In the genomic region with DNA sequence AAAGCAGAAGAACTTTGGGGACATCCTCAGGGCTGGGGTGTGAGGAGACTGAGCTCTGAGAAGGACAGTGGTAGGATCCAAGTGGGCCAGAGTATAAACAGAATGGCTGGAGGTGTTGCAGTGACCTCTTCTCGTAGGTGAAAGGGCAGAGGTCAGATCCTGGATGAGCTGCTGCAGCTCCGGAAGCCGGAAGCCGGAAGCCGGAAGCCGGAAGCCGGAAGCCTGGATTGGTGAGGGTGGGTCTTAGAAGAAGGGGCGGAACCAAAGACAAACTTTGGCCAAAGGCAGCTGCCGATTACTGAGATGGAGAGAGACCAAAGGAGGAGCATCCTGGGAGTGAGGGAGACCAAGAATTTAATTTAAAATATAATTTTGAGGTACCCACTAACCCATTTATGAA, we compare ENCODE assay signal across 15 mouse cellular contexts.
"Had no signal": no experiment of that assay in that cellular context is flagged by ENCODE, and none has a peak within 500 bp of the region (broad histone marks: within the 10 kb centered on the region; RNA-seq: fewer than 3 reads in every experiment).

No protein-coding gene starts in this region.

- H3K4me1 ChIP-seq: kidney, embryonic 15.5 days; liver, embryonic 13.5 days; megakaryocyte, embryonic 14.5 days; stomach, embryonic 15.5 days had no signal

- H3K27ac ChIP-seq: kidney, embryonic 15.5 days; liver, embryonic 13.5 days; midbrain, embryonic 10.5 days; stomach, embryonic 15.5 days had no signal

- H3K9me3 ChIP-seq: kidney, embryonic 15.5 days; liver, embryonic 13.5 days; megakaryocyte, embryonic 14.5 days; midbrain, embryonic 10.5 days; midbrain, embryonic 13.5 days; neural tube, embryonic 13.5 days; stomach, embryonic 15.5 days had no signal

- H3K36me3 ChIP-seq: kidney, embryonic 15.5 days; liver, embryonic 13.5 days; midbrain, embryonic 10.5 days; midbrain, embryonic 13.5 days; neural tube, embryonic 13.5 days; stomach, embryonic 15.5 days had no signal

- H3K4me2 ChIP-seq: kidney, embryonic 15.5 days; liver, embryonic 13.5 days; midbrain, embryonic 13.5 days; stomach, embryonic 15.5 days had no signal

- H3K9ac ChIP-seq: kidney, embryonic 15.5 days; liver, embryonic 13.5 days; midbrain, embryonic 13.5 days; stomach, embryonic 15.5 days had no signal

- H3K4me3 ChIP-seq: kidney, embryonic 15.5 days; liver, embryonic 13.5 days; megakaryocyte, embryonic 14.5 days; midbrain, embryonic 10.5 days; midbrain, embryonic 13.5 days; myocyte; neural tube, embryonic 13.5 days; stomach, embryonic 15.5 days had no signal

- H3K27me3 ChIP-seq: kidney, embryonic 15.5 days; liver, embryonic 13.5 days; megakaryocyte, embryonic 14.5 days; midbrain, embryonic 13.5 days; neural tube, embryonic 13.5 days; stomach, embryonic 15.5 days had no signal

- DNase-seq: kidney, adult 8-10 months; kidney, postnatal 10 days; kidney, postnatal 4 days; liver, embryonic 13.5 days; lung, adult 2 months; retina, postnatal 1 day; spleen, adult 18-20 months; thymus, postnatal 25 days had no signal
